Mouse (Mus musculus) left cerebral cortex, postnatal 14 days (tissue): ENCODE results near the gene Lsp1. TPM values are rescaled to one million over a fixed set of nuclear protein-coding genes. Genes with fewer than 3 reads are reported as not detected.
A peak's percentile ranks its signal among the peaks of the same experiment; 100 is the strongest.

Experiments
- DNase-seq, 2 experiments: peaks; one replicate each; pipeline ENCODE4 v3.0.0; 2021 to 2022; ENCODE audit warnings: low spot score in 2 of 2, mixed read lengths in 1 of 2
- intact Hi-C: fragments of 180-260 bp; cut with DNase I; formaldehyde crosslinking; loops from one replicate; pipeline ENCODE4 v1.15.1; 2025
- total RNA-seq, 2 experiments: library from RNA; stranded (reverse); gene quantifications; 2 replicates each; pipeline ENCODE4 v1.2.3; 2021

Gene Lsp1
- total RNA-seq, 2 experiments from 2014 or later = 6.4 to 7.7 TPM

DNA sequence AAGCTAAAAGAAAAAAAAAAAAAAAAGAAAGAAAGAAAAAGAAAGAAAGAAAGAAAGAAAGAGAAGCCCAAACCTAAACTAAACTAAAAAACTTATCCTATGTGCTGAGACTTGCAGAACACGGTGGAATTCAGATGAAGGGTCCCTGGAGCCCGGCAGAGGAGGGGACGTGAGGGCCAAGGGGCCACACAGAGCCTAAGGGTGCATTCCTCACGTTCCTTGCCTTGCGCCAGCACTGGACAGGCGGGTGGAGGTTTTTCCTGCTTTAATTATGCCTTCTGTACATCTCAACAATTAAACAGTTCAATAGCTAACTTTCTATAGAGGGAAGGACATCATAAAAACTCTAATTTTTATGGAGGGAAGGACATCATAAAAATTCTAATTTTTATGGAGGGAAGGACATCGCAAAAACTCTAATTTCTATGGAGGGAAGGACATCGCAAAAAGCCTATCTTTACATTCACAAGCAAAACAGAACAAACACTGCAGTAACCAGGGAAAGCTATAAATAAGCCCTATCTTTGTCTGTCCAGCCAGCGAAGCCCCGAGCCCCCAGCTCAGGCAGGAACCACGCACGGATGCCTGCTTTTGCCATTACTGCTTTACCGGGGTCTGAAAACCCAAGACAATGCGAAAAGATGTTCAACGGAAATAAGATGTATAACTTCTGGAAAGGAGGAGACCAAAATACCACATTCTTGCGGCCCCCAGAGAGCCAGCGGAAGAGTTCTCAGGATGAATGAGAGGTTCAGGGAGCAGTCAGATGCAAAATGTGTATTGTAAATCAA, 62.8 kb downstream of the Lsp1 start:
- DNase-seq = no peak
- intact Hi-C loops = no loop called here

DNA sequence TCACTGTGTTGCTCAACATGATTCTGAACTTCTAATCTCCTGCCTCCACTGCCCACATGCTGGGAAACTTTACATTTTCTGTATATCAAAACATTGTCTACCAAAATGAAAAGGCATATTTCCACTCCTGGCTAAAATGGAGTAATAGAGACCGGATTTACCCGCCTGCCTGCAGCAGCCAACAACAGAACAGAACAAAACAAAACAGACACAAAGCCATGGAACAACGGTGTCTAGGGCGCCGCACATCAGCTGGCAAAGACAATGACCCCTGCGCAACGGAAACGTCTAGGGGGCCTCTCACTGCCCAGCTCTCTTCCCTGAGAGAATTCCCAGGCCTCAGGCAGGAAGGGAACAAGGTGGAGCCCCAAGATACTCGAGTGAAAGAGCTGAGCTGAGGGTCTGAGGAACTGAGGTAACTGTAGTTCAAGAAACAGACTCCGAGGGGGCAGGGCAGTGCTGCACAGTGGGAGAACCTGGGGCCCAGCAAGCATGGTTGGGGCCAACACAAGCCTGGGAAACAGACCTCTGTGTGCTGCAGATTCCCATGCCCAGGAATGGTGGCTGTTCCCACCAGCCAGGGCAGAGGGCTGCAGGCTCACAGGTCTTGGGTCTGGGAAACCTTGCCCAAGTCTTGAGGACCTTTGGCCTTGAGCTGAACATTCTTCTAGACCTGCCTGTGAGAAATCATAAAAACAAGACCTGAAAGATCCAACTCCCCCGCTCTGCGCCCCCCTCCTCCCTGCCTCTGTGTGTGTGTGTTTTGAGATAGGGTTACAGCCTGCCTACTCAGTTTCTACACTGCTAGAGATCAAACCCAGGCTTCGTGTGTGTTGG, 65.0 kb downstream of the Lsp1 start:
- no peak for DNase-seq
- intact Hi-C loops = loop anchor here (5.0 kb wide), 1 partner anchor 38 kb away; no protein-coding TSS in a partner anchor

DNA sequence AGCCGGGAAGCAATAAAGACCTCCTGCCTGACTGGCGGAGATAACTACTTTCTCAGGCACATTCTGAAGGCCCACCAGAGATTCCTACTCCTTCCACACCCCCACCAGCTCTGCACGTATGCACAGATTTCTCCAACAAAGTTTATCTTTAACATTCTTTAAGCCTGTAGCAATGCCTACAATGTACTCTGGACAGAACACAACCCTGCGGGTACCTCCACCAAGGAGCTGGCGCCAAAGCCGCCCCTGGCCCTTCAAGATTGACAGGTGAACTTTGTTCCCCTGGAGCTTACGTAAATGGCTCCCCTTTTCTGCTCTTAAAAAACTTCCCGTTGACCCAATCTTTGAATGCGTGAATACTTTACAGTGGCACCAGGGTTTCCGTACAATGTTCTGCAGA, 68.7 kb downstream of the Lsp1 start:
- intact Hi-C loops = loop anchor here (5.0 kb wide), 1 partner anchor 42 kb away; no protein-coding TSS in a partner anchor
- DNase-seq = no peak

DNA sequence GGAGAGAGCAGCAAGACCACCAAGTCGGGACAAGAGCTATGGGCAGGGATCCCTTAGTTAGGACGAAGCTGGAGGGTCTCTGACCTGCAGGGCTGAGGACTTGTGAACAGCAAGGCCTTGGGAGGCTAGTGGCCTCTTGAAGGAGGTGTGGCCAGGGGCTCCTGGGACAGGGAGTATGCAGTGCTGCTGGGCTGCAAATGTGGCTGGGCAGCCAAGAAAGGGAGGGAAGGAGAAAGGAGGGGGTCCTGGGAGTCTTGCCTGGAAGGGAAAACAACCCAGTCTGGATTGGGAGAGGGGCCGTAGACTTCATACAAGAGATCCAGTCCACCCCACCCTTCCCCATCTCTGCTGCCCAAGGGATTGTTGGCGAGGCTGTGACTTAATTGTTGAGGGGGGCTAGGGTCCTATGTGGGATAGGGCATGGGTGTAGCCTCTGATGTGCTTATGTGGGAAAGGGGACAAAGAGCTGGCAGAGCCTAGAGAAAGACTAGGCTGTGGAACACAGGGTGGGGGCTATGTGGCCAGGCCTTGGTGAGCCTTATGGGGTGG, 71.4 kb downstream of the Lsp1 start:
- no peak for DNase-seq
- intact Hi-C loops = no loop called here

DNA sequence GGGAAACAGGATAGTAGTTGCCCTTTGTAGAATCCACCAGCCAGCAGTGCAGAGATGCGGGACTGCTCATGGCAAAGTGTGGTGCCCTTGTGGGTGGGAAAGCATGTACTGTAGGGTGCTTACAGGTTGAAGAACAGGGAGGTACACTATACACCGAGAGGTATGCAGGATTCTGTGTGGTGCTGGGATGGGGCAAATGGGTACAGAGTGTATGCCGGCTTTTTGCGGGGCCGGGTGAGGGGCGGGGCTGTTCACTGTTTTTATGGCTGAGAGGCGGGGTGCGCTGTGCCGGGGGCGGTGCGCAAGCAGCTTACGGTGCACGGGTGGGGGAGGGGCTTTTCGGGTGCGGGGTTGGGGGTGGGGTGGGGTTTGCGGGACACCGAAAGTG, 72.1 kb downstream of the Lsp1 start, which contains the start of gene Mrpl23:
TSS of gene Mrpl23 (plus strand) at position 16 of the 388 bp plus-strand sequence.
- intact Hi-C loops = no loop called here

DNA sequence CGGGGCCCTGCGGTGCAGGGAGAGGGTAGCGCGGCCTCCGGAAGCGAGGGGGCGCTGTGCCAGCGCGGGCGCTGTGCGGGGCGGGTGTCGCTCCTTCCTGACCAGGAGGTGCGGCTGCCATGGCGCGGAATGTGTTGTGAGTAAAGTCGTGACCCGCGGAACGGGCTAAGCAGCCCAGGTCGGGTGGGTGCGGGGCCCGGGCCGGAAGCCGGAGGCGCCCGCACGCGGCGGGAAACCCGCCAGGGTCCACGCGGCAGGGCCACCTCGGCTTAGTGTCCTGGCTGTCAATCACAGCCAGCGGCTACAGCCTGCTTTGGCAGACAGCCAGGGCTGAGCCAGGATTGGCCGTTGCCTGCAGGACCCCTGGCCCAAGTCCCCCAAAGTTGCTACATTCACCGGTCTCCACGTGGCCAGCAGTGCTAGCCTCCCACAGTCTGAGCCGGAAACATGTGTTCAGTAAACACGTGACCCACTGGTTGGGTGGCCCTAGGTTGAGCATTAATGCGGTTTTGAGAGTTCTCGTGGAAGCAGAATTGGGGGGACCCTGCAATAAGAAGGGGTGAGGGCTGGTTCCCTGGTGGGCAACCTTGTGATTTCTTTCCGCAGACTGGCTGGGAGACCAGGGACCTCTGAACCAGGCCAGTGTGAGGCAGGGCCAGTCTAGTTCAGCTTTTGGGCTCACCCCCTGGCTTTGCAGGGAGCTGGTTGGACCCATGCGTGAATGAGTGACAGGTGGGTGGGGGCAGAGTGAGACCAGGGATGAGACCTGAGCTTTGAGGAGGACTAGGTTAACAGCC, 72.6 kb downstream of the Lsp1 start:
- intact Hi-C loops = no loop called here

More for the DNA sequence above, 72.1 kb downstream of the Lsp1 start, which contains the start of gene Mrpl23:
- DNase-seq = no peak

DNA sequence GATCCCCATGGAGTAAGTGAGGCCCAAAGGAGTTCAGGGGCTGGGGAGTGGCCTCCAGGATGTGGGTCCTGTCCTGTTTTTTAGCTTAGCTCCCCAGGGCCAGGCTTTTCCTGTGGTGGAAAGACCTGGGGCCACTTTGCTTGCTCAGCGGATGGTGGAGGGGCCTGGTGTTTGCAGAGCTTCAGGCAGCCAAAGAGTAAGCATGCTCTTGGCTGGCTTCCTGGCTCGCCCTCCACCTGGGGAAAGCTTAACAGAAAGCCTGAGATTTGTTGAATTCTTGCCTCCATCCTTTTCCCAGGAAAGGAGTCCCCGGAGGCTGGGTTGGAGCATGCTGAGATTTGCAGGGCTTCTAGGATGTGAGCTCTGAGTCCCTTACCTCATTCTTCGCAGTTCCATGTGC, 74.5 kb downstream of the Lsp1 start:
- intact Hi-C loops = no loop called here
- no peak for DNase-seq

More for the DNA sequence above, 72.6 kb downstream of the Lsp1 start:
- peak; percentile 84 to 89 for DNase-seq

DNA sequence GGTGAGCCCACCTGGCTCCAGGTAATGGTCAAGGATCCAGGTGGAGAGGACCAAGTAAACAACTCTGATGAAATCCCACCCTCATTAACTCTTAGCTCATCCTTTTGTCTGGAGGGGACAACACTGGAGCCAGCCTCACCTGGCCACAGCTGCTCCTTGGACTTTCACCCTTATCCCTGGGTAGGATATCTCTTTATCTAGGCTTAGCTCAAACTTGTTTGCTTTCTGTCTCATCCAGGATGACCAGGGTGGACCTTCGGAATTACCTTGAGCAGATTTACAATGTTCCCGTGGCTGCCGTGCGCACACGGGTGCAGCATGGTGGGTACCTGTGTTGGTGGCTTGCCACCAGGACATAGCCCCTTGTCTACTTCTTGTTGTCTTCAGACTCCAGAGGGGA, 75.2 kb downstream of the Lsp1 start:
- intact Hi-C loops = no loop called here
- no peak for DNase-seq

DNA sequence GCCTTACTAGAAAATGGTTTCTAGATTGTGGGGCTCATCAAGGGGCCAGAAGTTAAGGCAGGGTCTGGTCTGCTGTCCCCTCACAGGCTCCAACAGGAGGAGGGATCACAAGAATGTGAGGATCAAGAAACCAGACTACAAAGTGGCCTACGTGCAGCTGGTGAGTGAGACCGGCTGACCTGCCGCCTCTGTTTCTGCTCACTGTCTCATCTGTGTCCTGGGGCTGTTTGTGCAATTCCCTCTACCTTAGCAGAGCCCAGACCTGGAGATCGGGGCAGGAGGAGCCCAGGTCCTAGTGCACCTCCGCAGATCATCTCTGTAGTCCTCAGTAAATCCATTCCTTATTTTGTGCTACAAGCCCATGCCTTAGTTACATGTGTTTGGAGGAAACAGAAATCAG, 76.6 kb downstream of the Lsp1 start:
- intact Hi-C loops = no loop called here
- no peak for DNase-seq

DNA sequence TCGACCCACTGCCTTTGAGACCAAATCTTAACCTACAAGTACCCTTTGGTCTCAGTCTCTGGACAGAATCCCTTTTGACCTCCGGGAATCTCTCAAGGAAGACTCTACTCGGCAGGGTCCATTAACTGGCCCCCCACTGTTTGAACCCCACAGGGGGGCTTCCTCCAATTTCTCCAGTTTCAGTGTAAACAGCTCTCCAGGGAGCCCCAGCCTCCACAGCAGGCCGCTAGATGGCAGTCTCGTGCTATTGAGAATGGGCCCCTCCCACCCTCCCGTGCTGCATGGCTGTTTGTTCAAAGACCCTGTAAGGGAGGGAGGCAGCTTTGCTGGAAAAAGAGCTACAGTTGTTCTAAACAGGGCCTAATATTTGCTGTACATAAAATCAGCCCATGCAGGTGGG, 77.3 kb downstream of the Lsp1 start:
- intact Hi-C loops = loop anchor here (2.0 kb wide), 2 partner anchors 43 to 137 kb away; no protein-coding TSS in a partner anchor

DNA sequence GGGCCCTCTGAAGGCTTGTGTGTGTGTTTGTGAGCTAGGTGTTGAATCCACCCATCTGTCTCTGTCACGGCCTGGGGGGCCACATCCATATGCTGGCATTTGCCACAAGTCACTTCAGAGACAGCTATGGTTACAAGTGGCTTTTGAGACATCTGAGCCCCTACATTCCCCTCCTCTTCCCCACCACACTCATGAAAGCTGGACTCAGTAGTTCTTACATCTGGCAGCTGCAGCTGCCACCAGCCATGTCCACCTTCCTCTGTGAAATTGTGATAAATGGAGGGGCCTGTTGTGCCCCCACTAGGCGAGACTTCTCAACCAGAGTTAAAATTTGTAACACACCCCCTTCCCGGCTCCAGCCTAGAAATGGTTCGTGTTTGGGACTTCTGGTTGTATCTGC, 77.7 kb downstream of the Lsp1 start:
- no peak for DNase-seq
- intact Hi-C loops = loop anchor here (2.0 kb wide), 2 partner anchors 43 to 137 kb away; no protein-coding TSS in a partner anchor

More for the DNA sequence above, 77.3 kb downstream of the Lsp1 start:
- DNase-seq = peak; percentile 44 to 70

DNA sequence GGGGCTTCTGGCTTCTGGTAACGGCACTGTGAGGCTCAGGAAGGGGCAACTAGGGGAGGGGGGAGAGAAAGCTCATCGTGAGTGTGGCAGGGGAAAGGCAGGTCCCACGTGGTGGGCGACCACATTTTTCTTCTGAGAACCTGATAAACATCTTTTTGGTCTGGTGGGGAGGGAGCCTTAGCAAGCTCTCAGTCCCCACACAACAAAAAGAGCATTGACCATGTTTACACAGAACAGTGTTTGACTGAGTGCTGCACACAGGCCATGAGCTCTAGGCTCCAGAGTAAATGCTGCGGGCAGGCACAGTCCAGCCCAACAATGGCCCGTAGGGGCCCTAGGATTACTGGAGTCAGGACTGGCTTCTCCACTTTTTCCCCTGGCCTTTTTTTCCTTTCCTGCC, 78.2 kb downstream of the Lsp1 start:
- intact Hi-C loops = loop anchor here (2.0 kb wide), 2 partner anchors 42 to 136 kb away; no protein-coding TSS in a partner anchor
- DNase-seq = no peak

DNA sequence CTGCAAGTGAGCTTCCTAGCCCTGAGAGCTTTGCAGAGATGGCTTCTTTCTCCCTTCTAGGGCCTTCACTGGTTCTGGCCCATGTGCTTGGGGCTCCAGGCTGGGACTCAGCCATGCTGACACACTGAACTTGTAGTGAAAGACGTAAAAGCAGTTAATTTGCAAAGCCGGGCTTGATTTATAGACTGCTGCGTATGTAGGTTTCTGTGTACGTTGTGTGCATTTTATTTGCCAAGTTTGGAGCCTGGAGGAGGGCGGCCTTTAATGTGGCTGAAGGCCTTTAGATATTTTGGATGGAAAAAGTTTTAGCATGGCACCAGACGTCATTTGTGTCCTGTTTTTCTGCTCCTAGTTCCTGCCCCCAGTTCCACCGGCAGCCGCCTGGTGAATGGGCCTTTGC, 79.2 kb downstream of the Lsp1 start:
- DNase-seq = no peak
- intact Hi-C loops = loop anchor here (2.0 kb wide), 2 partner anchors 41 to 135 kb away; no protein-coding TSS in a partner anchor

DNA sequence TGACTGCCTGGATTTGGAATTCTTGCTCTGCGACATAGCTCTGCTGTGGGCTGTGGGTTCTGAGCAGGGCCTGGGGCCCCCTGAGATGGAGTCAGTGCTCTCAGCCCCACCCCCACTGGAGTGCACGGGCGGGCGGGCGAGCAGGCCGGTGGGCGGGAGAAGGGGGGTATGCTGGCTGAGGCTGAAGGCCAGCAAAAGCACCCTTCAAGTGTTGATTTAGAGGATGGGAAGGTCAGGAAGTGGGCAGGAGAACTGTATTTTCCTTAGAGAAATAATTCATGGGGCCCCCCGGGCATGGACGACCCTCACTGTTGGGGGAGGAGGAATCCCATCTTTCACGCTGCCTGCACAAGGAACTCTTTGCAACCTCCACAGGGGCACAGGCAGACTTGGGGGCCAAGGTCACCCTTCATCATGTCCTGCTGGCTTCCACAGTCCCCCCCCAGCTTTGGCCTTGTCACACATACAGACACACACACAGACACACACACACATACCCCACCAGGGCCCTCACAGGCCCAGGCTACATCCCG, 82.2 kb downstream of the Lsp1 start:
- intact Hi-C loops = no loop called here
- no peak for DNase-seq

Other genes starting within 250 kb of the Lsp1 start
- gene Gm7579, start 248.9 kb upstream of the Lsp1 start, total RNA-seq = not detected
- gene Krtap5-5, start 230.8 kb upstream of the Lsp1 start, total RNA-seq = not detected
- not detected for gene Gm40460, start 219.7 kb upstream of the Lsp1 start, total RNA-seq
- gene Gm2431, start 202.5 kb upstream of the Lsp1 start, total RNA-seq = not detected
- not detected for gene Gm4559, start 186.4 kb upstream of the Lsp1 start, total RNA-seq
- gene Krtap5-1, start 163.7 kb upstream of the Lsp1 start, total RNA-seq = not detected
- gene Krtap5-4, start 157.3 kb upstream of the Lsp1 start, total RNA-seq = not detected
- 10 to 100 TPM; 22.3 to 24.9 TPM for gene Ifitm10, start 87.1 kb upstream of the Lsp1 start, total RNA-seq
- 1 to 10 TPM; 2.1 to 7.1 TPM for gene Gm49369, start 78.1 kb upstream of the Lsp1 start, total RNA-seq
- 100 to 1,000 TPM; 295 to 303 TPM for gene Ctsd, start 72.8 kb upstream of the Lsp1 start, total RNA-seq
- gene Syt8, start 26.0 kb upstream of the Lsp1 start, total RNA-seq = under 1 TPM in 1 of 2 experiments, not detected in 1; 0.44 TPM
- gene Tnni2, start 19.0 kb upstream of the Lsp1 start, total RNA-seq = under 1 TPM in 1 of 2 experiments, not detected in 1; 0.74 TPM
- gene Tnnt3, start 38.0 kb downstream of the Lsp1 start, total RNA-seq = not detected
- gene Mrpl23, start 71.9 kb downstream of the Lsp1 start, total RNA-seq = 1 to 10 TPM; 4.1 to 8.0 TPM
- 100 to 1,000 TPM; 179 to 218 TPM for gene Igf2, start 206.0 kb downstream of the Lsp1 start, total RNA-seq
- under 1 TPM in 1 of 2 experiments, not detected in 1; 0.11 TPM for gene Gm49394, start 209.1 kb downstream of the Lsp1 start, total RNA-seq